ENCODE assay signal across 11 mouse cellular contexts in genomic region chr1:156640577-156640976, GRCm38 (mm10). TPM values are rescaled to one million over a fixed set of nuclear protein-coding genes. Genes with fewer than 3 reads are reported as not detected.
DNase-seq lines count a peak whose midpoint lies in the region; ATAC-seq and TF ChIP-seq lines count a peak whose summit lies in the region.
"Had no signal": no experiment of that assay in that cellular context is flagged by ENCODE, and none has a peak within 500 bp of the region (broad histone marks: within the 10 kb centered on the region; RNA-seq: fewer than 3 reads in every experiment).

No protein-coding gene starts in this region.

- H3K27me3 ChIP-seq in kidney, adult 2 months (replicated peaks; ENCODE audit: control insufficient read depth, insufficient read depth, low read length), result no peaks in the 10 kb centered on the region
- H3K27me3 ChIP-seq in neural tube, embryonic 15.5 days (replicated peaks), result no peaks in the 10 kb centered on the region
- no peaks in the 10 kb centered on the region for H3K27me3 ChIP-seq in forebrain, embryonic 13.5 days

- no peaks in the 10 kb centered on the region; the same call in none of the 2 replicates for H3K36me3 ChIP-seq in kidney, adult 2 months (ENCODE audit: control insufficient read depth, insufficient read depth, low read length)
- peaks cover 52% of the 10 kb centered on the region for H3K36me3 ChIP-seq in neural tube, embryonic 15.5 days
- peaks cover 58% of the 10 kb centered on the region for H3K36me3 ChIP-seq in forebrain, embryonic 13.5 days (ENCODE audit: poor library complexity, severe bottlenecking)

- ATAC-seq in neural tube, embryonic 15.5 days (ENCODE audit: low FRiP score), result 0 out of 2 replicates have a peak, but pooled peaks have one; percentile 22
- ATAC-seq in forebrain, embryonic 13.5 days, result peak; percentile 48; the same call in 1 of the 2 replicates
- ATAC-seq in megakaryocyte-erythroid progenitor cell, adult 5-6 weeks (replicated peaks; ENCODE audit: low FRiP score, low TSS enrichment, poor library complexity, severe bottlenecking), result 0 out of 2 replicates have a peak, but pooled peaks have one; percentile 15

- peak; percentile 32; the same call in 1 of the 2 replicates for TF ChIP-seq CTCF in kidney, adult 2 months (conservative IDR thresholded peaks at IDR 0.05; ENCODE audit: insufficient read depth, insufficient read length, low read depth, low read length)

- peak; percentile 28 for DNase-seq in kidney, adult 2 months
- no peak for DNase-seq in kidney, postnatal 14 days
- no peak for DNase-seq in neural tube, embryonic 10.5 days (ENCODE audit: extremely low spot score, low spot score)
- no peak for DNase-seq in left cerebral cortex, adult 11 months (ENCODE audit: low spot score)
- DNase-seq in thymus, postnatal 36 days, result no peak
- DNase-seq: adrenal gland, postnatal 10 days; heart, postnatal 36 days had no signal

- WGBS in kidney, adult 2 months, result 76% methylated on average over 4 of the region's 4 CpGs
- 80% methylated on average over 4 of the region's 4 CpGs for WGBS in neural tube, embryonic 15.5 days
- WGBS in forebrain, embryonic 13.5 days, result 61% methylated on average over 4 of the region's 4 CpGs

- no peak overlapping the region for H3K27ac ChIP-seq in kidney, adult 2 months (ENCODE audit: insufficient read depth, low read depth, low read length)
- no peak overlapping the region for H3K27ac ChIP-seq in neural tube, embryonic 15.5 days (replicated peaks)
- H3K27ac ChIP-seq in forebrain, embryonic 13.5 days, result no peak overlapping the region
- H3K27ac ChIP-seq: macrophage had no signal

- H3K9me3 ChIP-seq in neural tube, embryonic 15.5 days (replicated peaks), result no peaks in the 10 kb centered on the region
- H3K9me3 ChIP-seq in forebrain, embryonic 13.5 days (replicated peaks), result no peaks in the 10 kb centered on the region

- H3K9ac ChIP-seq in neural tube, embryonic 15.5 days (replicated peaks), result no peak overlapping the region
- no peak overlapping the region for H3K9ac ChIP-seq in forebrain, embryonic 13.5 days

- H3K4me1 ChIP-seq in kidney, adult 2 months (ENCODE audit: control insufficient read depth, insufficient read depth, low read length), result peaks cover 5% of the 10 kb centered on the region
- peaks cover 14% of the 10 kb centered on the region for H3K4me1 ChIP-seq in neural tube, embryonic 15.5 days
- H3K4me1 ChIP-seq in forebrain, embryonic 13.5 days, result peaks cover 25% of the 10 kb centered on the region

- H3K4me2 ChIP-seq in neural tube, embryonic 15.5 days, result no peak overlapping the region
- H3K4me2 ChIP-seq in forebrain, embryonic 13.5 days, result no peak overlapping the region

- no peak for TF ChIP-seq POLR2A in kidney, adult 2 months (IDR thresholded peaks at IDR 0.05; ENCODE audit: low read depth, low read length)

- H3K4me3 ChIP-seq in kidney, adult 2 months (ENCODE audit: insufficient read depth, low read depth, low read length), result no peak overlapping the region
- no peak overlapping the region for H3K4me3 ChIP-seq in neural tube, embryonic 15.5 days (replicated peaks)
- H3K4me3 ChIP-seq in forebrain, embryonic 13.5 days, result no peak overlapping the region

RNA-seq across cellular contexts. Expression of gene Tor3a, which starts 33.6 kb away (rescaled TPM):
- polyA plus RNA-seq in kidney, adult 2 months (2012; rRNA removed), result 12.7 and 19.1 TPM in 2 replicates
- polyA plus RNA-seq in neural tube, embryonic 15.5 days (2015; fragmentation: Nextera tagmentation; extraction: Ambion mirVana), result 3.2 and 5.6 TPM in 2 replicates
- polyA plus RNA-seq in forebrain, embryonic 13.5 days (2015; fragmentation: Nextera tagmentation; extraction: Ambion mirVana), result 3.7 and 6.4 TPM in 2 replicates
- total RNA-seq in megakaryocyte-erythroid progenitor cell, adult 5-6 weeks (2014; fragmentation: Nextera tagmentation), result 7.4 and 10.8 TPM in 2 replicates
- total RNA-seq in megakaryocyte-erythroid progenitor cell, adult 5-6 weeks (2017), result 2.3 and 7.7 TPM in 2 replicates
